Mouse (Mus musculus): ENCODE measurements at regions not wholly inside any gene's neighbourhood (a gene's known extent, or its start where the extent isn't known, plus 50 kb on each side); places are given as distances from the start of the nearest gene placed in this dataset.

GRCm38 (mm10) chr8:102414931-102415330 is 370.5 kb downstream of the Cdh11 start:
- 75% methylated on average over 4 of the region's 4 CpGs for WGBS
- no peak overlapping the region for H3K27ac ChIP-seq (ENCODE audit: low read depth, low read length)
- no peak overlapping the region for H3K4me3 ChIP-seq (ENCODE audit: low read depth, low read length)
- no peaks in the 10 kb centered on the region for H3K9me3 ChIP-seq (ENCODE audit: low read length)
- ATAC-seq (ENCODE audit: low FRiP score) (no peak), DNase-seq (ENCODE audit: low spot score) (no peak)
- no peaks in the 10 kb centered on the region for H3K27me3 ChIP-seq (ENCODE audit: insufficient read depth, low read length)
- TF ChIP-seq CTCF (IDR thresholded peaks at IDR 0.05): no peak
- H3K36me3 ChIP-seq (ENCODE audit: insufficient read depth, low read length): no peaks in the 10 kb centered on the region
- no peak overlapping the region for H3K9ac ChIP-seq (replicated peaks; ENCODE audit: low read length, poor library complexity, severe bottlenecking)
- H3K4me2 ChIP-seq (ENCODE audit: low read depth, low read length, poor library complexity, severe bottlenecking): no peak overlapping the region
- H3K4me1 ChIP-seq (ENCODE audit: insufficient read depth, low read length): no peaks in the 10 kb centered on the region

GRCm38 (mm10) chr8:102413446-102413845 is 372.0 kb downstream of the Cdh11 start:
- Histone ChIP-seq H3K4me3 (ENCODE audit: low read depth, low read length) (no peak overlapping the region), H3K27ac (ENCODE audit: low read depth, low read length) (no peak overlapping the region), H3K27me3 (ENCODE audit: insufficient read depth, low read length) (no peaks in the 10 kb centered on the region), H3K36me3 (ENCODE audit: insufficient read depth, low read length) (no peaks in the 10 kb centered on the region), H3K9me3 (ENCODE audit: low read length) (no peaks in the 10 kb centered on the region), H3K4me1 (ENCODE audit: insufficient read depth, low read length) (no peaks in the 10 kb centered on the region), H3K9ac (replicated peaks; ENCODE audit: low read length, poor library complexity, severe bottlenecking) (no peak overlapping the region), H3K4me2 (ENCODE audit: low read depth, low read length, poor library complexity, severe bottlenecking) (no peak overlapping the region)
- DNase-seq (ENCODE audit: low spot score) (peak; percentile 8), ATAC-seq (ENCODE audit: low FRiP score) (no peak)
- WGBS: 88% methylated on average over 5 of the region's 5 CpGs
- no peak for TF ChIP-seq CTCF (IDR thresholded peaks at IDR 0.05)

GRCm38 (mm10) chr8:102387591-102387990 is 397.9 kb downstream of the Cdh11 start:
- no peaks in the 10 kb centered on the region for H3K27me3 ChIP-seq (ENCODE audit: insufficient read depth, low read length)
- 85% methylated on average over 4 of the region's 4 CpGs for WGBS
- H3K36me3 ChIP-seq (ENCODE audit: insufficient read depth, low read length): no peaks in the 10 kb centered on the region

GRCm38 (mm10) chr8:102345392-102345791 is 440.1 kb downstream of the Cdh11 start:
- ATAC-seq (ENCODE audit: low FRiP score) (no peak), DNase-seq (ENCODE audit: low spot score) (no peak)
- no peak for TF ChIP-seq CTCF (IDR thresholded peaks at IDR 0.05)
- Histone ChIP-seq H3K9me3 (ENCODE audit: low read length) (no peaks in the 10 kb centered on the region), H3K4me3 (ENCODE audit: low read depth, low read length) (no peak overlapping the region), H3K27me3 (ENCODE audit: insufficient read depth, low read length) (no peaks in the 10 kb centered on the region), H3K36me3 (ENCODE audit: insufficient read depth, low read length) (no peaks in the 10 kb centered on the region), H3K4me2 (ENCODE audit: low read depth, low read length, poor library complexity, severe bottlenecking) (no peak overlapping the region), H3K4me1 (ENCODE audit: insufficient read depth, low read length) (no peaks in the 10 kb centered on the region), H3K9ac (replicated peaks; ENCODE audit: low read length, poor library complexity, severe bottlenecking) (no peak overlapping the region), H3K27ac (ENCODE audit: low read depth, low read length) (no peak overlapping the region)
- 69% methylated on average over 1 of the region's 1 CpGs for WGBS

More at GRCm38 (mm10) chr8:102387591-102387990, 397.9 kb downstream of the Cdh11 start:
- DNase-seq (ENCODE audit: low spot score) (no peak), ATAC-seq (ENCODE audit: low FRiP score) (no peak)
- H3K4me2 ChIP-seq (ENCODE audit: low read depth, low read length, poor library complexity, severe bottlenecking): no peak overlapping the region
- no peak overlapping the region for H3K9ac ChIP-seq (replicated peaks; ENCODE audit: low read length, poor library complexity, severe bottlenecking)
- H3K9me3 ChIP-seq (ENCODE audit: low read length): no peaks in the 10 kb centered on the region
- no peak overlapping the region for H3K27ac ChIP-seq (ENCODE audit: low read depth, low read length)
- no peaks in the 10 kb centered on the region for H3K4me1 ChIP-seq (ENCODE audit: insufficient read depth, low read length)
- TF ChIP-seq CTCF (IDR thresholded peaks at IDR 0.05): no peak
- no peak overlapping the region for H3K4me3 ChIP-seq (ENCODE audit: low read depth, low read length)

GRCm38 (mm10) chr8:102332511-102332910 is 452.9 kb downstream of the Cdh11 start:
- H3K9me3 ChIP-seq (ENCODE audit: low read length): no peaks in the 10 kb centered on the region
- no peak overlapping the region for H3K4me2 ChIP-seq (ENCODE audit: low read depth, low read length, poor library complexity, severe bottlenecking)
- DNase-seq (ENCODE audit: low spot score): no peak
- H3K27me3 ChIP-seq (ENCODE audit: insufficient read depth, low read length): no peaks in the 10 kb centered on the region
- H3K4me1 ChIP-seq (ENCODE audit: insufficient read depth, low read length): no peaks in the 10 kb centered on the region
- H3K4me3 ChIP-seq (ENCODE audit: low read depth, low read length): no peak overlapping the region
- H3K36me3 ChIP-seq (ENCODE audit: insufficient read depth, low read length): no peaks in the 10 kb centered on the region
- no peak for ATAC-seq (ENCODE audit: low FRiP score)
- no peak overlapping the region for H3K9ac ChIP-seq (replicated peaks; ENCODE audit: low read length, poor library complexity, severe bottlenecking)
- no peak overlapping the region for H3K27ac ChIP-seq (ENCODE audit: low read depth, low read length)
- no peak for TF ChIP-seq CTCF (IDR thresholded peaks at IDR 0.05)
- WGBS: 57% methylated on average over 5 of the region's 5 CpGs

- Histone ChIP-seq H3K27ac (ENCODE audit: low read depth, low read length) (no peak overlapping the region), H3K4me2 (ENCODE audit: low read depth, low read length, poor library complexity, severe bottlenecking) (no peak overlapping the region), H3K27me3 (ENCODE audit: insufficient read depth, low read length) (no peaks in the 10 kb centered on the region), H3K36me3 (ENCODE audit: insufficient read depth, low read length) (no peaks in the 10 kb centered on the region), H3K4me3 (ENCODE audit: low read depth, low read length) (no peak overlapping the region), H3K4me1 (ENCODE audit: insufficient read depth, low read length) (no peaks in the 10 kb centered on the region), H3K9ac (replicated peaks; ENCODE audit: low read length, poor library complexity, severe bottlenecking) (no peak overlapping the region), H3K9me3 (ENCODE audit: low read length) (no peaks in the 10 kb centered on the region)
- no peak for DNase-seq (ENCODE audit: low spot score)
- 57% methylated on average over 4 of the region's 4 CpGs for WGBS
- no peak for ATAC-seq (ENCODE audit: low FRiP score)
- no peak for TF ChIP-seq CTCF (IDR thresholded peaks at IDR 0.05)
These were observed 454.3 kb downstream of the Cdh11 start for GRCm38 (mm10) chr8:102331151-102331550.
